Mouse (Mus musculus): ENCODE results near the gene Mansc1. TPM values are rescaled to one million over a fixed set of nuclear protein-coding genes. Genes with fewer than 3 reads are reported as not detected.
A peak's percentile ranks its signal among the peaks of the same experiment; 100 is the strongest.
"Not testable (repeated sequence)": the region's sequence is repeated elsewhere in the genome, so short reads cannot be mapped to it uniquely, and the experiment has no call there.

Mansc1 gene
- 1.5 and 1.6 TPM in 2 replicates for polyA plus RNA-seq (2015; fragmentation: Nextera tagmentation; extraction: Ambion mirVana)

DNA sequence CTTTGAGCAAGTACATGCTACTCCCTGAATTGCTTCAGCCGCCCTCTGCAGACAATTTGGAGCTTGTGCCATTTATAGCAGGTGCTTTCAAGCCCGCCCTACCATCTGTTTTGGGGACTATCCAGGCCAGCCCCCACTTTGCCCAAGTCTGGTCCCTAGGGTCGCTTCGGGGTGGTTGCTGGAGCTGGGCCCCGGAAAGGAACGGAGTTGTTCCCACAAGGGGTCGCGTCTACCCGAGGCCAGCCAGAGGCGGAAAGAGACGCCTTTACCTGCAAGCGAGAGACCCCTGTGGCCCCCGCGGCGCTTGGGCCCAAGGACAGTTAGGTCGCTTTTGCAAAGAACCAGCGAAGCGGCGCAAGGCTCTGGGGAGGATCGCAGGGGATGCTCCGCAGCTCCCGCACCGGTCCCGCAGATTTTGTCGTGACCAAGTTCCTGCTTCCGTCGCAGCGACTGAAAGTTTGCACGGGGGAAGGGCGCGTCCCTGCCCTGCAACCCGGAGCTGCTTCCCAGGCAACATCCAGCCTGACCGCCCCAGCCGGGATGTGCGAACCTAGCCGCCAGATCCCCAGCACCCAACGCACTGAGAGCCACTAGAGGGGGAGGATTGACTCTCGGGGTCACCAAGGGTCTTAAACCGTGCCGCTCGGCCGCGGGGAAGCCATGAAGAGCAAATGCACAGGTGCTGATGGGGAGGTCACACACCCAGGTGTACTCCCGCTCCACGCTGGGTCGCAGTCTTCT, at the start of gene Mansc1:
Gene Mansc1 (minus strand): TSS at position 542 of the 741 bp plus-strand sequence.
- H3K27me3 ChIP-seq: peaks cover 34% of the 10 kb centered on the region
- H3K4me2 ChIP-seq (replicated peaks): peak within 1 kb of the TSS; percentile 94
- H3K9ac ChIP-seq: peak within 1 kb of the TSS; percentile 69
- WGBS: 2% methylated on average over 46 of the region's 46 CpGs
- peaks cover 18% of the 10 kb centered on the region for H3K4me1 ChIP-seq
- H3K9me3 ChIP-seq: no peaks in the 10 kb centered on the region
- H3K4me3 ChIP-seq: peak within 1 kb of the TSS; percentile 58
- ATAC-seq (ENCODE audit: low FRiP score, low read depth): no peak; the same call in 1 of the 2 replicates
- H3K27ac ChIP-seq: no peak within 1 kb of the TSS
- H3K36me3 ChIP-seq: no peaks in the 10 kb centered on the region

DNA sequence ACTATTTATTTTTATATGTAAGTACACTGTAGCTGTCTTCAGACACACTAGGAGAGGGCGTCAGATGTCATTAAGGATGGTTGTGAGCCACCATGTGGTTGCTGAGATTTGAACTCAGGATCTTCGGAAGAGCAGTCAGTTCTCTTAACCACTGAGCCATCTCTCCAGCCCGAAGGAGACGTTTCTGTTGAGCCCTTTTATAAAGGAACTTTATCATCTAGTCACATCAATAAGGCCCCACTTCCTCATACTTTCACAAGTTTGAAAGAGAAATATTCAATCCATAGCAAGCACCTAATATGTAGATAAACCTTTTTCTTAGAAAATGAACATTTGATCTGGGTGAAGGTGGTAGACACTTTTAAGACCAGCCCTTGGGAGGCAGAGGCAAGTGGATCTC, 47.0 kb upstream of the Mansc1 start:
- H3K9me3 ChIP-seq; H3K9ac ChIP-seq; H3K27ac ChIP-seq; H3K36me3 ChIP-seq; H3K4me2 ChIP-seq (replicated peaks); H3K4me3 ChIP-seq; ATAC-seq (ENCODE audit: low FRiP score, low read depth); H3K27me3 ChIP-seq; H3K4me1 ChIP-seq: not testable (repeated sequence)
- 92% methylated on average over 4 of the region's 4 CpGs for WGBS

DNA sequence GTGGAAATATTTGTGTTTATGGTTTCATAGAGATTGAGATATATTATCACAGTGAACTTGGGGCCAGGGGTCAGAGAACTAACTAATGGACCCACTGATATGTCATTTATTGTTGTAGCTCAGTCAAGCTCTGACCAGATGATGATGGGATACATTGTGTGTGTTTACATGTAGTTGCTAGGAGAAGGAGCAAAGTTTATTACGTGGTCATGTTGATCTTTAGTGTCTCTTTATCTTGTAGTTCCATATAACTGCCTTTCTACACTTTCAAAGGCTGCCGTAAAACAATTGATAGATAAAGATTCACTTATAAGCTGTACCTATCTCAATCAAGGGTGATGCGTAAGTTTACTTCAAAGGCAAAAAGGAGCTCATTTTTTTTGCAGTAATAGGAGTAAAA, 45.7 kb upstream of the Mansc1 start:
- ATAC-seq (ENCODE audit: low FRiP score, low read depth): no peak
- no peaks in the 10 kb centered on the region for H3K9me3 ChIP-seq
- WGBS: 77% methylated on average over 3 of the region's 3 CpGs
- no peak overlapping the region for H3K9ac ChIP-seq
- H3K27ac ChIP-seq: no peak overlapping the region
- H3K4me2 ChIP-seq (replicated peaks): no peak overlapping the region
- no peaks in the 10 kb centered on the region; the same call in 1 of the 2 replicates for H3K4me1 ChIP-seq
- H3K4me3 ChIP-seq: no peak overlapping the region
- H3K36me3 ChIP-seq: no peaks in the 10 kb centered on the region
- no peaks in the 10 kb centered on the region for H3K27me3 ChIP-seq

DNA sequence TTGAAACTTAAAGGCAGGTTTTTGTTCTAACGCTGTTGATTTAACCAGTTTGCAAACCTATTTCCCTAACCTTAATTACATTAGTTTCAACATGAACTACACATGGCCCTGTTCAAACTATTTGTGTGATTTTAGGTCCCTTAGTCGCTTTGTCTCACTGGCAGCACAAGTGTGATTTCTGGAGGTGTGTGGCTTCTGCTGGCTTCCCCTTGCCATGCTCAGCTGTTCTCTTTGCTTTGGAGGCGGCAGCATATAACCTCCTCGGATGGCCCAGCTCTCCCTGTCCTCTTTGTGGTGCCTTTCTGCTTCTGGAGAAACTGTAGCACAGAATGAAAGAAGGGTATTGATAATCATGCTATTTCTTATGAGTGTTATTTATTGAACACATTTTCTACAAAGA, 45.2 kb upstream of the Mansc1 start:
- Histone ChIP-seq H3K4me3 (no peak overlapping the region), H3K4me2 (replicated peaks) (no peak overlapping the region), H3K4me1 (no peaks in the 10 kb centered on the region; the same call in 1 of the 2 replicates), H3K9me3 (no peaks in the 10 kb centered on the region), H3K9ac (no peak overlapping the region), H3K27ac (no peak overlapping the region), H3K27me3 (no peaks in the 10 kb centered on the region), H3K36me3 (no peaks in the 10 kb centered on the region)
- no peak for ATAC-seq (ENCODE audit: low FRiP score, low read depth)
- WGBS: 81% methylated on average over 4 of the region's 4 CpGs

DNA sequence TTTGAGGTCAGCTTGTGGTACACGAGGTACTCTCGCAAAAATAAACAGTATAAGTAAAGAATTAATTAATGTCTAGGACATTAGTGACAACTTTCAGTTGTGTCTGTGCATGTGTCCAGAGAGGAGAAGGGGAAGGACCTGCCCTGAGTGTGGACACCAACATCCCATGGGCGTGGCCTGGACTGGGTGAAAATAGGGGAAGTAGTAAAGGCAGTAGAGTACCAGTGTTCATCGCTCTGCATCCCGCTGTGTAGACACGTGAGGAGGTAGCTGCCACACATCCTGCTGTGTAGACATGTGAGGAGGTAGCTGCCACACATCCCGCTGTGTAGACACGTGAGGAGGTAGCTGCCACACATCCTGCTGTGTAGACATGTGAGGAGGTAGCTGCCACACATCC, 41.4 kb upstream of the Mansc1 start:
- H3K4me3 ChIP-seq; H3K27ac ChIP-seq; H3K9ac ChIP-seq; H3K27me3 ChIP-seq; H3K4me1 ChIP-seq; ATAC-seq (ENCODE audit: low FRiP score, low read depth); H3K4me2 ChIP-seq (replicated peaks); H3K36me3 ChIP-seq; H3K9me3 ChIP-seq: not testable (repeated sequence)
- 76% methylated on average over 8 of the region's 8 CpGs for WGBS

DNA sequence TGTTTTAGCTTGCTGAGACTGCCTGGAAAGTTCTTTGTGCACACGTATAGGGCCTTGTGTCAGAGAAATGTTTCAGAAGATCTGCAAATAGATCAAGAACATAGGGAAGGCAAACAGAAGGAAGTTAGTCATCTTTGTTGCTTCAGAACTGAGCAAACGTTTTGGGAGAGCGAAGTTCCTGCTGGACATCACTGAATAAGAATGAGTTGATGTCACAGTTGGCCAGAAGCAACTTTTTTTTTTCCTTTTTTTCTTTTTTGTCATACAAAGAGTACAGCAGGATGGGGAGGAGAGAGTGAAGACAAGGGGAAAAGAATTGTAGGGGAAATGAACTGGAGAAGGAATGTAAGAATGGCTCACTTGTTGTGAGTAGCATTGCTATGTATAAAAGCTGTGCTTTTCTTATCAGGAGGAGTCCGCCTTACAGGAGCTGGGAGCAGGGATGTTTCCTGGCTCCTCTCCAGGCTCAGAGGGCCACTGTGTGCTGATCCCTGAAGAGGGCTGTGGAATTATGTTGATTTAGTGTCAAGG, 38.7 kb upstream of the Mansc1 start:
- WGBS: 82% methylated on average over 4 of the region's 4 CpGs
- Histone ChIP-seq H3K27me3 (no peaks in the 10 kb centered on the region), H3K4me3 (no peak overlapping the region), H3K4me2 (replicated peaks) (no peak overlapping the region), H3K36me3 (no peaks in the 10 kb centered on the region), H3K9me3 (no peaks in the 10 kb centered on the region), H3K4me1 (peaks cover 3% of the 10 kb centered on the region; the same call in 1 of the 2 replicates), H3K9ac (no peak overlapping the region), H3K27ac (no peak overlapping the region)
- no peak for ATAC-seq (ENCODE audit: low FRiP score, low read depth)

DNA sequence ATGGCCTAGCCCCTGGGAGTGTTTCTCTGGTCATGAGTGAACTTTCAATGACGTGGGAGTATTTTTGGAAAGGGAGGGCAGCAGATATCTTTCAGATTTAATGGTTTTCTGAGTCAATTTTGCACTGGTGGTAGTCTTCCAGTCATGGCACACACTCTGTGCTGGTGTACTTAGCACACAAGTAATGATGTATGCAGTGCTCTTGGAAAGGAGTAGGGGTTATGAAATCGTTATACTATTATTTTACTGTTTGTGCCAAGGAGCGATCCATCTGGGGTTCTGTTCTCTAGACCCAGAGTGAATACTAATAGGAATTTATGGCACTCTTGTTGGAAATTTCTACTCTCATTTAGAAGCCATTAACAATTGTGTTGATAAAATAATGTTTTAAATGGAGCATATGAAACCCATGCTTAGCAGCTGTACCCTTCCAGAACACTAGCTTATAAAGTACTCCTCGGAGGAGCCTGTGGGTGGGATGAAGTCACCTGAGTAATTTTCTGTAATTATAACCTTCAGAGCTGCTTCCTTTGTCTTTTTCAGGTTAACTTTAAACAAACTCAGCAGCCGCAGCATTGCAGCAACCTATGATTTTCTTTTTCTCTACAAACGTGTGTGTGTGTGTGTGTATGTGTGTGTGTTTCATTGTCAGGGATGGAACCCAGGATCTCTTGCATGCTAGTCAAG, 37.0 kb upstream of the Mansc1 start:
- peaks cover 3% of the 10 kb centered on the region; the same call in 1 of the 2 replicates for H3K4me1 ChIP-seq
- H3K9ac ChIP-seq: no peak overlapping the region
- no peaks in the 10 kb centered on the region for H3K36me3 ChIP-seq
- H3K27ac ChIP-seq: no peak overlapping the region
- no peak overlapping the region for H3K4me2 ChIP-seq (replicated peaks)
- no peak overlapping the region for H3K4me3 ChIP-seq
- no peaks in the 10 kb centered on the region for H3K9me3 ChIP-seq
- H3K27me3 ChIP-seq: no peaks in the 10 kb centered on the region
- WGBS: 61% methylated on average over 6 of the region's 6 CpGs
- ATAC-seq (ENCODE audit: low FRiP score, low read depth): no peak

DNA sequence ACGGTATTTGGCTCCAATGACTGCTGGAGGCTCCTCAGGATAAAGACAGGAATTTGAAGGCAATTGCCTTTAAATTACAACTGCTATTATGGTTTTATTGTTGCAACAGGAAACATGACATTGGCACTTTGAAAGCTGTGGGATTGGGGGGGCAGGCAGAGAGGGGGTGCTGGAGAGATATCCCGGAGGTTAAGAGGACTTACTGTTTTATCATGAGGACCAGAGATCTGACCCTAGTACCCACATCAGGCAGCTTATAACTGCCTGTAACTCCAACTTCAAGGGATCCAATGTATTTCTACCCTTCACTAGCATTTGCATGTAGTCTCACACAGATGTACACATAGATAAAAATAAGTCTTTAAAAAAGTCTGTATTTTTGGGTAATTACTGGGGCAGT, 36.2 kb upstream of the Mansc1 start:
- Histone ChIP-seq H3K4me2 (replicated peaks) (no peak overlapping the region), H3K27ac (no peak overlapping the region), H3K4me3 (no peak overlapping the region), H3K9me3 (no peaks in the 10 kb centered on the region), H3K4me1 (peaks cover 3% of the 10 kb centered on the region; the same call in 1 of the 2 replicates), H3K36me3 (no peaks in the 10 kb centered on the region), H3K9ac (no peak overlapping the region), H3K27me3 (no peaks in the 10 kb centered on the region)
- ATAC-seq (ENCODE audit: low FRiP score, low read depth): no peak
- WGBS: 44% methylated on average over 2 of the region's 2 CpGs

DNA sequence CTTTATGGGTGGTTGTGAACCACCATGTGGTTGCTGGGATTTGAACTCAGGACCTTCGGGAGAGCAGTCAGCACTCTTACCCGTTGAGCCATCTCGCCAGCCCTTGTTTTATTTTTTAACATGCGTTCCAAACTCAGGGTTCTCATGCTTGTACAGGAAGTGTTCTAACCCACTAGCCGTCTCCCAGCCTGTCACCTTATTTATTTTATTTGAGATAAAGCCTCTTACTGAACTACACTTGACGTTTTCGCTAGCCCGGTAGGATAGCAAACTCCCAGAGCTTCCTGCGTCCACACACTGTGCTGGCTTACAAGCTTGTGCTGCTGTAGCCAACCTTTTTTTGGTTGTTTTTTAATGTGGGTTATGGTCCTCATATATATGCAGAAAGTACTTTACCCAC, 33.5 kb upstream of the Mansc1 start:
- 83% methylated on average over 9 of the region's 9 CpGs for WGBS
- ATAC-seq (ENCODE audit: low FRiP score, low read depth): no peak
- peaks cover 3% of the 10 kb centered on the region; the same call in 1 of the 2 replicates for H3K4me1 ChIP-seq
- no peaks in the 10 kb centered on the region for H3K36me3 ChIP-seq
- no peaks in the 10 kb centered on the region for H3K27me3 ChIP-seq
- no peak overlapping the region for H3K27ac ChIP-seq
- no peaks in the 10 kb centered on the region for H3K9me3 ChIP-seq
- no peak overlapping the region for H3K9ac ChIP-seq
- H3K4me2 ChIP-seq (replicated peaks): no peak overlapping the region
- no peak overlapping the region for H3K4me3 ChIP-seq

DNA sequence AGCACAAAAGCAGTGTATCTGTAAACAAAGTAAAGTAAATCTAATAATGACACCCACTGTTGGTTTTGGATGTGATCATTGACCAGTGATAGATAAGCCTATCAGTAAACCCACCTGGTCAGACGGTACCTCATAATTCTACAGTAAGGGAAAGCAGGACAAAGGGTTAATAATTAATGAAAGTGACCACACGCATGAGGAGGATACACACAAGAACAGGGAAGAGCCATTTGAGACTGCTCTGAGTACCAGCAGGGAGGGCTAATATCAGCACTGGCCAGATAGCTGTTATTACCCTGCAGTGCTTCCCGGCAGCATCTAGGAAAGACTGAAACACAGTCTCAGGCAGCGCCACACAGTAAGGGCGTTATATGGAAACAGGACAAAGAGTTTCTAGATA, 32.3 kb upstream of the Mansc1 start:
- H3K27me3 ChIP-seq: no peaks in the 10 kb centered on the region
- no peaks in the 10 kb centered on the region for H3K9me3 ChIP-seq
- no peak for ATAC-seq (ENCODE audit: low FRiP score, low read depth)
- H3K4me2 ChIP-seq (replicated peaks): no peak overlapping the region
- H3K9ac ChIP-seq: no peak overlapping the region
- H3K4me1 ChIP-seq: no peaks in the 10 kb centered on the region
- H3K4me3 ChIP-seq: no peak overlapping the region
- WGBS: 78% methylated on average over 5 of the region's 5 CpGs
- no peak overlapping the region for H3K27ac ChIP-seq
- no peaks in the 10 kb centered on the region for H3K36me3 ChIP-seq

DNA sequence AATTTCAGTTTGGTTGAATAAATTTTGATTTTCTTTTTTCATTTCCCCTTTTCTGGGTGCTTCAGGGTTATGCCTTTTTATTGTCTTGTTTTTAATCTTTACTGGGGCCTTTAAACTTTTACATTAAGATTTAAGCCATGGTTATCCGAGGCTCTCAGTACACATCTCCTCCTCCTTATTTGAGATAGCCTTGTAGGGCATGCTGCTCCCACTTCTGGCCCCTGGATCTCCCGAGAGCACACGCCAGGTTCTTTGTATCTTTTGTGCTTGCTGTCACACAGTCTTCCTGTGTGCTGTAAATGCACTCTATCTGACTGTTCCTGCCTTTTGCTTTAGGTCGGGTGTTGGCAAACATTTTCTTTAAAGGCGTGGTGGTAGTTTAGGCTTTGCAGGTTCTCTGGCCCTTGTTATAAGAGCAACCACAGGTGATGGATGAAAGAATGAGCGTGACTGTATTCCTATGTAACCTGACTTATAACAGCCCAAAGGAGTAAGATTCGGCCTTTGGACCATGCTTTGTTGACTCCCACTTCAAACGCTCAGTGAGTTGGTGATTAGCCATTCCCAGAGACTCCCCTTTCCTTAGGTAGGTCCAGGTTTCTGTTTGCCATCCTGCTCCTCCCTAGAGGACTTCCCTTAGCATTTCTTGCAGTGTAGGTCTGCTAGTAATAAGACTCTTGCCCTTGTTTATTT, 28.6 kb upstream of the Mansc1 start:
- Histone ChIP-seq H3K4me3 (no peak overlapping the region), H3K4me2 (replicated peaks) (no peak overlapping the region), H3K27ac (no peak overlapping the region), H3K9ac (no peak overlapping the region), H3K9me3 (no peaks in the 10 kb centered on the region), H3K36me3 (no peaks in the 10 kb centered on the region), H3K27me3 (no peaks in the 10 kb centered on the region), H3K4me1 (peaks cover 14% of the 10 kb centered on the region; the same call in 1 of the 2 replicates)
- ATAC-seq (ENCODE audit: low FRiP score, low read depth): no peak
- 83% methylated on average over 8 of the region's 8 CpGs for WGBS

Data from limb, embryonic 13.5 days (tissue).